Mouse (Mus musculus) bone marrow, adult 2 months (tissue): Measurements from ENCODE around the gene Rspo4. TPM values are rescaled to one million over a fixed set of nuclear protein-coding genes. Genes with fewer than 3 reads are reported as not detected.

Experiments
- H3K27ac ChIP-seq: fragments of 200-500 bp; 2 replicates; pipeline ENCODE4 v1.5.1; 2012; ENCODE audit warnings: low read depth, mild to moderate bottlenecking, control low read depth, inconsistent platforms, low read length; ENCODE audit not compliant: control insufficient read depth, poor library complexity, insufficient read depth
- H3K4me1 ChIP-seq: fragments of 200-500 bp; 2 replicates; pipeline ENCODE4 v1.6.1; 2011; ENCODE audit warnings: low read length; ENCODE audit not compliant: control insufficient read depth, insufficient read depth
- H3K4me3 ChIP-seq: fragments of 200-500 bp; replicated peaks from 2 replicates; pipeline ENCODE3; 2011; ENCODE audit warnings: mild to moderate bottlenecking, low read depth, low read length, control low read depth; ENCODE audit not compliant: control insufficient read depth
- CTCF ChIP-seq: fragments of 200-500 bp; IDR thresholded peaks from 2 replicates; pipeline ENCODE4 v1.5.1; 2011; ENCODE audit warnings: low read length, control low read depth; ENCODE audit not compliant: control insufficient read depth, insufficient read depth
- POLR2A ChIP-seq: fragments of 200-500 bp; IDR thresholded peaks from 2 replicates; pipeline ENCODE4 v1.6.1; 2011; ENCODE audit warnings: low read depth, mild to moderate bottlenecking, control low read depth, low read length, borderline replicate concordance; ENCODE audit not compliant: control insufficient read depth
- WGBS: fragments of 180-500 bp; shearing (Covaris S2); methylation state at CpG from one replicate; pipeline ENCODE4 v1.1.7; 2018; 5-methylcytosine and 5-hydroxymethylcytosine counted together
- polyA plus RNA-seq: library from polyadenylated mRNA; stranded (reverse); fragments of >200 nt; gene quantifications from 2 replicates; pipeline ENCODE4 v1.2.4, GENCODE M21; 2011; ENCODE audit warnings: low replicate concordance; ENCODE audit not compliant: missing spikeins, insufficient read depth, insufficient read length

Gene Rspo4
- not detected in 2 replicates for polyA plus RNA-seq

DNA sequence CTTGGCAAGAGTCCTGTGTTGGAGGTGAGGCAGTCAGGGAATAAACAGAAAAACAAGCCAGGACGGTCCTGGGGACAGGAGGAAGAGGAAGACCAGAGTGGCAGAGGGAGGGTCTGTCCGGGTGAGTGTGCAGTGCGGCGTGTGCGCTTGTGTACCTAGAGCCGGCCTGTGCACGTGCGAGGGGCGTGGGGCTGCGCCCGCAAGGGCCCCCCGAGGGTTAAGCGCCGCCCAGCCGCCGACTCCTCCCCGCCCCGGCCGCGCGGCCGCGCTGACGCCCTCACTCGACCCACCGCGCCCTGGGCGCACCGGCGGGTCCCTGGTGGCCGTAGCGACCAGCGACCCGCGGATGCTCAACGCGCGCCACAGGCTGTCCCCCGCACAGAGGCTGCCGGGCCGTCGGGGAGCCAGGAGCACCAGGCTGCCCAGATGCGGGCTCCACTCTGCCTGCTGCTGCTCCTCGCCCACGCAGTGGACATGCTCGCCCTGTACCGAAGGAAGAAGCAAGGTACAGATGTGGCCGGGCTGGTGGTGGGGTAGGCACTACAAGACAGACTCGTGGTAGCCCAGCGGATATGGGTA is at the start of gene Rspo4:
Rspo4 (plus strand) TSS at position 280 of the 579 bp plus-strand sequence.
- 3% methylated on average over 49 of the region's 50 CpGs for WGBS
- TF ChIP-seq CTCF (no peak), POLR2A (no peak)
- Histone ChIP-seq H3K4me1 (no peaks in the 10 kb centered on the region), H3K4me3 (no peak within 1 kb of the TSS), H3K27ac (no peak within 1 kb of the TSS)

GRCm38 (mm10) chr2:151815586-151815985 is 27.1 kb upstream of the Rspo4 start:
- TF ChIP-seq POLR2A (no peak), CTCF (no peak)
- Histone ChIP-seq H3K27ac (no peak overlapping the region), H3K4me1 (no peaks in the 10 kb centered on the region), H3K4me3 (no peak overlapping the region)
- 80% methylated on average over 4 of the region's 4 CpGs for whole genome bisulfite sequencing

- Histone ChIP-seq H3K4me3 (no peak overlapping the region), H3K27ac (no peak overlapping the region), H3K4me1 (no peaks in the 10 kb centered on the region)
- 43% methylated on average over 5 of the region's 5 CpGs for WGBS
- TF ChIP-seq POLR2A, result no peak
Observed at GRCm38 (mm10) chr2:151862257-151862810, 19.6 kb downstream of the Rspo4 start.

GRCm38 (mm10) chr2:151864941-151865340 is 22.2 kb downstream of the Rspo4 start:
- TF ChIP-seq POLR2A (no peak), CTCF (no peak)
- 75% methylated on average over 6 of the region's 6 CpGs for WGBS
- no peaks in the 10 kb centered on the region for H3K4me1 ChIP-seq
- no peak overlapping the region for H3K27ac ChIP-seq
- no peak overlapping the region for H3K4me3 ChIP-seq

DNA sequence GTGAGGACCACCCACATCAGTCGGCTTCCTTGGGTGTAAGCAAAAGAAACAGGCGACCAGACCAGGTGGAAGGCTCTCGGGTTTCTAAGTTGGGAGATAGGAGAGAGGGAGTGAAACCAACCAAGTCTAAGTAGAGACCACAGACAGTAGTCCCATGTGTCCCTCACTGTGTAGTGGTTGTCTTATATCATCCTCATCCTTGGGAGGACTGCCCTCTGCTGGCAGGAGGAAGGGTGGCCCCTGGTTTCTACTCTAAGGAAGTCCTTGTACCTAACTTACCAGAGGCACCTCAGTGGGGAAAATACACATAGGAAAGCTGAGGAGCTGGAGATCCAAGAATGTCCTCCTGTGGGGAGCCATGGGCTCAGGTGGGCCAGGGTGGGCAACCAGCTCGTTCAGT is 23.8 kb downstream of the Rspo4 start:
- WGBS, result 30% methylated on average over 4 of the region's 4 CpGs
- H3K4me3 ChIP-seq, result no peak overlapping the region
- TF ChIP-seq POLR2A, result no peak
- peak; percentile 46 for TF ChIP-seq CTCF

GRCm38 (mm10) chr2:151868196-151868595 is 25.5 kb downstream of the Rspo4 start:
- WGBS, result 77% methylated on average over 8 of the region's 8 CpGs
- no peak for TF ChIP-seq POLR2A
- no peak for TF ChIP-seq CTCF
- H3K27ac ChIP-seq, result no peak overlapping the region
- no peaks in the 10 kb centered on the region for H3K4me1 ChIP-seq
- no peak overlapping the region for H3K4me3 ChIP-seq

More for the DNA sequence above, 23.8 kb downstream of the Rspo4 start:
- Histone ChIP-seq H3K4me1 (no peaks in the 10 kb centered on the region), H3K27ac (no peak overlapping the region)

DNA sequence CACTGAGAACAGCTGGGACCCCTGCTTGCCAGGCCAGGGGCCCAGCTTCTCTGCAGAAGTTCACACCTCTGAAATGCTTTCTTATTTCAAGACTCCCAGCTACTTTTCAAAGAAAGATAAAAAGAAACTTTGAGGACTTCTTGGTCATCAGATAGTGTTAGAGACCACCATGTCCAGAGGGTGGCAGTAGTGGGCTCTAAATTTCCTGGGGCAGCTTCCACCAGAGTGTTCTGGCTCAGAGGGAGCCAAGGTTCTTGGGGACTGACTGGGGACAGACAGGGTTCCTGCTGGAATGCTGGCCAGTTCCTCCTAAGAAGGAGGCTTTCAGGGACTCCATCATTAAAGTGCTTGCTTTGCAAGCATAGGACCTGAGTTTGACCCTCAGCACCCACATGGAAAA is 31.8 kb downstream of the Rspo4 start:
- Histone ChIP-seq H3K4me3 (no peak overlapping the region), H3K4me1 (no peaks in the 10 kb centered on the region), H3K27ac (no peak overlapping the region)
- no peak for TF ChIP-seq POLR2A
- TF ChIP-seq CTCF, result no peak

DNA sequence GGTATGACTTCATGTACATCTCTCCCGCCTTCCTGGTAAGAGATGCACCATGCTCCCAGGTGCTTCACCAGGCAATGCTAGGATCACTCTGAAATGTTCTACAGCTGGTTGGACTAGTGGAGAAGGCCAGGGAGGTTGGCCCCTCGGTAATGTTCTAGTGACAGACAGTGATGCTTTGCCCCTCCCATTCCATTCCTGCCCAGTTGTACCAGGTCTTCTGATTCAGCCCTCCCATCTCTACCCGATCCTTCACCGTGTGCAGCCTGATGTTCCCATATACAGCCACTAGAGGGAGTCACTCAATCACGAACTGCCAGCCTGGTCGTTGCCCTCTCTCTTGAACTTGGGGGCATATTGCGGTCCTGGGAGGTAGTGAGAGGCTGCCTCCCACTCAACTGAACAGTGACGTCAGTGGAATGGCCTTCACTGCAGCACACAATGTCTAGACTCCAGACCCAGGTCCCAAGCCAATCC is 33.3 kb downstream of the Rspo4 start:
- TF ChIP-seq CTCF, result peak; percentile 88
- TF ChIP-seq POLR2A, result no peak
- Histone ChIP-seq H3K27ac (no peak overlapping the region), H3K4me3 (no peak overlapping the region), H3K4me1 (no peaks in the 10 kb centered on the region)
- 12% methylated on average over 8 of the region's 8 CpGs for WGBS
